Mouse (Mus musculus): ENCODE data around the gene Plekhb2. TPM values are rescaled to one million over a fixed set of nuclear protein-coding genes. Genes with fewer than 3 reads are reported as not detected.
A peak's percentile ranks its signal among the peaks of the same experiment; 100 is the strongest.

Plekhb2 gene
- polyA plus RNA-seq, 1 experiment from 2014 or later = 94.3 TPM

GRCm38 (mm10) chr1:34868391-34868790 lies 18.6 kb downstream of the Plekhb2 start:
- peak; percentile 22; the same call in 1 of the 2 replicates for ATAC-seq

GRCm38 (mm10) chr1:34869231-34869630 lies 19.5 kb downstream of the Plekhb2 start:
- Histone ChIP-seq H3K9ac (ENCODE audit: low read depth, low read length) (no peak overlapping the region), H3K27me3 (replicated peaks; ENCODE audit: control insufficient read depth, insufficient read depth, low read length) (no peaks in the 10 kb centered on the region), H3K4me3 (ENCODE audit: low read length) (no peak overlapping the region), H3K4me2 (ENCODE audit: low read length) (no peak overlapping the region), H3K36me3 (ENCODE audit: control insufficient read depth, insufficient read depth, low read length) (peaks cover 32% of the 10 kb centered on the region), H3K27ac (ENCODE audit: low read depth, low read length) (no peak overlapping the region), H3K9me3 (ENCODE audit: control insufficient read depth, low read length) (no peaks in the 10 kb centered on the region), H3K4me1 (ENCODE audit: control insufficient read depth, insufficient read depth, low read depth, low read length) (no peaks in the 10 kb centered on the region)
- 97% methylated on average over 16 of the region's 16 CpGs for WGBS
- no peak for ATAC-seq

More at GRCm38 (mm10) chr1:34868391-34868790, 18.6 kb downstream of the Plekhb2 start:
- WGBS = 95% methylated on average over 8 of the region's 8 CpGs
- Histone ChIP-seq H3K27ac (ENCODE audit: low read depth, low read length) (no peak overlapping the region), H3K9ac (ENCODE audit: low read depth, low read length) (no peak overlapping the region), H3K4me2 (ENCODE audit: low read length) (no peak overlapping the region), H3K27me3 (replicated peaks; ENCODE audit: control insufficient read depth, insufficient read depth, low read length) (no peaks in the 10 kb centered on the region), H3K4me3 (ENCODE audit: low read length) (no peak overlapping the region), H3K36me3 (ENCODE audit: control insufficient read depth, insufficient read depth, low read length) (peaks cover 39% of the 10 kb centered on the region), H3K9me3 (ENCODE audit: control insufficient read depth, low read length) (no peaks in the 10 kb centered on the region), H3K4me1 (ENCODE audit: control insufficient read depth, insufficient read depth, low read depth, low read length) (no peaks in the 10 kb centered on the region)

GRCm38 (mm10) chr1:34871170-34871569 lies 21.4 kb downstream of the Plekhb2 start:
- H3K4me3 ChIP-seq (ENCODE audit: low read length) = no peak overlapping the region
- WGBS = 95% methylated on average over 9 of the region's 9 CpGs
- H3K27me3 ChIP-seq (replicated peaks; ENCODE audit: control insufficient read depth, insufficient read depth, low read length) = no peaks in the 10 kb centered on the region
- no peak overlapping the region for H3K27ac ChIP-seq (ENCODE audit: low read depth, low read length)
- no peak for ATAC-seq
- no peak overlapping the region for H3K4me2 ChIP-seq (ENCODE audit: low read length)
- H3K36me3 ChIP-seq (ENCODE audit: control insufficient read depth, insufficient read depth, low read length) = peaks cover 28% of the 10 kb centered on the region
- no peaks in the 10 kb centered on the region for H3K4me1 ChIP-seq (ENCODE audit: control insufficient read depth, insufficient read depth, low read depth, low read length)
- no peak overlapping the region for H3K9ac ChIP-seq (ENCODE audit: low read depth, low read length)
- no peaks in the 10 kb centered on the region for H3K9me3 ChIP-seq (ENCODE audit: control insufficient read depth, low read length)

- Histone ChIP-seq H3K4me1 (ENCODE audit: control insufficient read depth, insufficient read depth, low read depth, low read length) (no peaks in the 10 kb centered on the region), H3K9me3 (ENCODE audit: control insufficient read depth, low read length) (no peaks in the 10 kb centered on the region), H3K27me3 (replicated peaks; ENCODE audit: control insufficient read depth, insufficient read depth, low read length) (no peaks in the 10 kb centered on the region), H3K9ac (ENCODE audit: low read depth, low read length) (no peak overlapping the region), H3K4me3 (ENCODE audit: low read length) (no peak overlapping the region), H3K27ac (ENCODE audit: low read depth, low read length) (no peak overlapping the region), H3K4me2 (ENCODE audit: low read length) (no peak overlapping the region), H3K36me3 (ENCODE audit: control insufficient read depth, insufficient read depth, low read length) (peaks cover 30% of the 10 kb centered on the region)
- WGBS = 91% methylated on average over 5 of the region's 5 CpGs
- ATAC-seq = peak; percentile 11; the same call in 1 of the 2 replicates
Measured at GRCm38 (mm10) chr1:34873551-34873950, 23.8 kb downstream of the Plekhb2 start.

- Histone ChIP-seq H3K9me3 (ENCODE audit: control insufficient read depth, low read length) (no peaks in the 10 kb centered on the region), H3K27ac (ENCODE audit: low read depth, low read length) (no peak overlapping the region), H3K36me3 (ENCODE audit: control insufficient read depth, insufficient read depth, low read length) (peaks cover 19% of the 10 kb centered on the region), H3K4me2 (ENCODE audit: low read length) (no peak overlapping the region), H3K4me3 (ENCODE audit: low read length) (no peak overlapping the region), H3K9ac (ENCODE audit: low read depth, low read length) (no peak overlapping the region), H3K4me1 (ENCODE audit: control insufficient read depth, insufficient read depth, low read depth, low read length) (no peaks in the 10 kb centered on the region), H3K27me3 (replicated peaks; ENCODE audit: control insufficient read depth, insufficient read depth, low read length) (no peaks in the 10 kb centered on the region)
- ATAC-seq = no peak
- WGBS = 87% methylated on average over 6 of the region's 6 CpGs
Measured at GRCm38 (mm10) chr1:34879611-34880010, 29.8 kb downstream of the Plekhb2 start.

- H3K9ac ChIP-seq (ENCODE audit: low read depth, low read length) = no peak overlapping the region
- H3K36me3 ChIP-seq (ENCODE audit: control insufficient read depth, insufficient read depth, low read length) = peaks cover 7% of the 10 kb centered on the region
- H3K27ac ChIP-seq (ENCODE audit: low read depth, low read length) = no peak overlapping the region
- H3K9me3 ChIP-seq (ENCODE audit: control insufficient read depth, low read length) = no peaks in the 10 kb centered on the region
- H3K4me1 ChIP-seq (ENCODE audit: control insufficient read depth, insufficient read depth, low read depth, low read length) = no peaks in the 10 kb centered on the region
- no peak overlapping the region for H3K4me2 ChIP-seq (ENCODE audit: low read length)
- H3K4me3 ChIP-seq (ENCODE audit: low read length) = no peak overlapping the region
- H3K27me3 ChIP-seq (replicated peaks; ENCODE audit: control insufficient read depth, insufficient read depth, low read length) = no peaks in the 10 kb centered on the region
- ATAC-seq = no peak
Measured at GRCm38 (mm10) chr1:34883776-34884175, 34.0 kb downstream of the Plekhb2 start.

- 57% methylated on average over 14 of the region's 14 CpGs for WGBS
Measured at GRCm38 (mm10) chr1:34891559-34892289, 41.9 kb downstream of the Plekhb2 start.

GRCm38 (mm10) chr1:34892466-34892865 lies 42.7 kb downstream of the Plekhb2 start:
- no peak for ATAC-seq
- no peak overlapping the region for H3K27ac ChIP-seq (ENCODE audit: low read depth, low read length)
- H3K27me3 ChIP-seq (replicated peaks; ENCODE audit: control insufficient read depth, insufficient read depth, low read length) = no peaks in the 10 kb centered on the region
- no peaks in the 10 kb centered on the region for H3K9me3 ChIP-seq (ENCODE audit: control insufficient read depth, low read length)
- H3K4me1 ChIP-seq (ENCODE audit: control insufficient read depth, insufficient read depth, low read depth, low read length) = no peaks in the 10 kb centered on the region
- no peaks in the 10 kb centered on the region for H3K36me3 ChIP-seq (ENCODE audit: control insufficient read depth, insufficient read depth, low read length)
- no peak overlapping the region for H3K4me3 ChIP-seq (ENCODE audit: low read length)
- H3K9ac ChIP-seq (ENCODE audit: low read depth, low read length) = no peak overlapping the region
- WGBS = 71% methylated on average over 3 of the region's 3 CpGs
- no peak overlapping the region for H3K4me2 ChIP-seq (ENCODE audit: low read length)

More at GRCm38 (mm10) chr1:34891559-34892289, 41.9 kb downstream of the Plekhb2 start:
- Histone ChIP-seq H3K36me3 (ENCODE audit: control insufficient read depth, insufficient read depth, low read length) (no peaks in the 10 kb centered on the region), H3K4me2 (ENCODE audit: low read length) (no peak overlapping the region), H3K4me3 (ENCODE audit: low read length) (no peak overlapping the region), H3K27ac (ENCODE audit: low read depth, low read length) (no peak overlapping the region), H3K9ac (ENCODE audit: low read depth, low read length) (0 out of 2 replicates have a peak overlapping the region, but pooled peaks have one; percentile 8), H3K27me3 (replicated peaks; ENCODE audit: control insufficient read depth, insufficient read depth, low read length) (no peaks in the 10 kb centered on the region), H3K4me1 (ENCODE audit: control insufficient read depth, insufficient read depth, low read depth, low read length) (no peaks in the 10 kb centered on the region), H3K9me3 (ENCODE audit: control insufficient read depth, low read length) (no peaks in the 10 kb centered on the region)
- ATAC-seq = peak; percentile 94

- Histone ChIP-seq H3K4me1 (ENCODE audit: control insufficient read depth, insufficient read depth, low read depth, low read length) (no peaks in the 10 kb centered on the region), H3K4me3 (ENCODE audit: low read length) (no peak overlapping the region), H3K9me3 (ENCODE audit: control insufficient read depth, low read length) (no peaks in the 10 kb centered on the region), H3K27ac (ENCODE audit: low read depth, low read length) (no peak overlapping the region), H3K27me3 (replicated peaks; ENCODE audit: control insufficient read depth, insufficient read depth, low read length) (no peaks in the 10 kb centered on the region), H3K9ac (ENCODE audit: low read depth, low read length) (no peak overlapping the region), H3K4me2 (ENCODE audit: low read length) (no peak overlapping the region), H3K36me3 (ENCODE audit: control insufficient read depth, insufficient read depth, low read length) (no peaks in the 10 kb centered on the region)
- 92% methylated on average over 4 of the region's 4 CpGs for WGBS
- ATAC-seq = no peak
Measured at GRCm38 (mm10) chr1:34893331-34893730, 43.6 kb downstream of the Plekhb2 start.

All from hindbrain, embryonic 16.5 days (tissue).